Mouse (Mus musculus): ENCODE results near the gene Tcf20. TPM values are rescaled to one million over a fixed set of nuclear protein-coding genes. Genes with fewer than 3 reads are reported as not detected.

The Tcf20 gene
- polyA plus RNA-seq, 1 experiment = 48.7 TPM

DNA sequence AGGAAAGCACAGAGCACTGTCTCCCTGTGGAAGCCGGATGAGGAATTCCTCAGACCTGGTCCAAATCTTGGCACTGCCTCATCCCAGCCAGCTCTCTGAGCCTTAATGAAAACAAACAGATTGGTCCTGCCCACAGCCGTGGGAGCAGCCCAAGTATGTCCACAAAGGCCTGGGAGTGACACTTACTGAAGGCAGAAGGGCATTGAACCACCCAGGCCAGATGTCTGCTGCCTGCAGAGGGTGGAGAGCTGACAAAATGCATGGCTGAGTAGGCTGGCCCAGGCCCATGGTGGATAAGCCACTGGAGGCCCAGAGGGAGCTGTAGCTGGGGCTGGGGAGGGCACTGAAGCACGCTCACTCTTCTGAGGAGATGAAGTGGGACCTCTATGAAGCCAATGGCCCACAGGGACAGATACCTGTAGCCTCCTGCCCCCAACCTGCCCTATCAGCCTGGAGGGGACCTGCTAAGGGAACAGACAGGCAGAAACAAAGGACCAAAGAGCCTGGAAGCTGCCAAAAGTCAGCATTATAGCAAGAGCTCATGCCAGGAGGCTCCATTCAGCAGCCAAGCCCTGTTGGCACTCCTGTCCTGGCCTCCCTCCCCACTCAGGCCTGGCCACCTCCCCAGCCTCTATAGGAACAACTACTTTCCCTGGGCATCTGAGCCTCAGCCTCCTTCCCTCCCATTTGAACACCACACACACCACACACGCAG, 54.6 kb downstream of the Tcf20 start:
- 93% methylated on average over 4 of the region's 4 CpGs for WGBS
- no peak for DNase-seq

DNA sequence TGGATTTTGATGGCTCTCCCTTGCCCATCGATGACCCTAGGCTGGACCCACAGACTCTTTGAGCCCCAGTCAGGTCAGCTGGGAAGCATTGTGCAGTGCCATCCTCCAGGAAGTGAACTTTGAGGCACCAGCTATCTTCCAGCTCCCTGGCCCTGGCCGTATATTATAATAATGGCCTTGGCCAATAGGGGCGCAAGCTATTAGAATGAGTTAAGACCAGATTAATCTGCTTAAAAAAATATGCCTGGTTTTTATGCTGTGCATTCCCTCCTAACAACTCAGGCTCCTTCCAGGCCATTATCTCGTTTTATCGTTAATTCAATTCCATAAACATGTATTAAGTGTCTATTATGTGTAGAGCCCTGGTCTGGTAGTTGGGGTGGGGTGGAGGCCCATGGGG, 56.2 kb downstream of the Tcf20 start:
- WGBS = 96% methylated on average over 5 of the region's 5 CpGs
- no peak overlapping the region for H3K4me3 ChIP-seq (ENCODE audit: control insufficient read depth, insufficient read depth, low read length)
- TF ChIP-seq CTCF (IDR thresholded peaks at IDR 0.05; ENCODE audit: borderline replicate concordance, control insufficient read depth, extremely low read depth, insufficient read depth, low read length, poor library complexity) (no peak), POLR2A (IDR thresholded peaks at IDR 0.05; ENCODE audit: control insufficient read depth, extremely low read depth, insufficient read depth, low read length, poor library complexity) (no peak)
- no peaks in the 10 kb centered on the region for H3K27me3 ChIP-seq (ENCODE audit: control insufficient read depth, insufficient read depth, low read length)
- H3K27ac ChIP-seq (ENCODE audit: control insufficient read depth, insufficient read depth, low read length) = no peak overlapping the region
- H3K36me3 ChIP-seq (ENCODE audit: control insufficient read depth, insufficient read depth, low read length) = no peaks in the 10 kb centered on the region
- DNase-seq = no peak
- peaks cover 17% of the 10 kb centered on the region for H3K4me1 ChIP-seq (replicated peaks; ENCODE audit: control insufficient read depth, insufficient read depth, low read length)

More for the DNA sequence above, 54.6 kb downstream of the Tcf20 start:
- Histone ChIP-seq H3K4me3 (ENCODE audit: control insufficient read depth, insufficient read depth, low read length) (no peak overlapping the region), H3K27ac (ENCODE audit: control insufficient read depth, insufficient read depth, low read length) (no peak overlapping the region), H3K4me1 (replicated peaks; ENCODE audit: control insufficient read depth, insufficient read depth, low read length) (peaks cover 12% of the 10 kb centered on the region), H3K36me3 (ENCODE audit: control insufficient read depth, insufficient read depth, low read length) (no peaks in the 10 kb centered on the region), H3K27me3 (ENCODE audit: control insufficient read depth, insufficient read depth, low read length) (no peaks in the 10 kb centered on the region)
- TF ChIP-seq POLR2A (IDR thresholded peaks at IDR 0.05; ENCODE audit: control insufficient read depth, extremely low read depth, insufficient read depth, low read length, poor library complexity) = no peak
- TF ChIP-seq CTCF (IDR thresholded peaks at IDR 0.05; ENCODE audit: borderline replicate concordance, control insufficient read depth, extremely low read depth, insufficient read depth, low read length, poor library complexity) = no peak

DNA sequence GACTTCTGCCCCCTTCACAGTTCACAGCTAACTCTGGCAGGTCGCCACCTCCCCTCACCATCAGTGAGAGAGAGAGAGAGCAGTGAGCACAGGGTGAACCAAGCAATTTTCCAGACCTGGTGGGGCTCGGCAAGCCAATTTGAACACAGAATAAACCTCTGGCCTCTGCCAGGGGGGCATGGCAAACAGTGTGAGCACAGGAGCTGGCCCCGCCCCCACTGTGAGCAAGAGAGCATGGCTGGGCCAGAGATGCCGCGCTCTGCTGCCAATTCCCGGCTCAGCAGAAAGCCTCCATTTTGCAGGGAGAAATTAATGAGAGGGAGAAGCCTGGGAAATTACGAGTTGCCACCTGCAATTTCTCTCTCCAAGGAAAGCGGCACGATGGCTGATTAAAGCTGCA, 58.1 kb downstream of the Tcf20 start:
- no peaks in the 10 kb centered on the region for H3K27me3 ChIP-seq (ENCODE audit: control insufficient read depth, insufficient read depth, low read length)
- no peak for TF ChIP-seq CTCF (IDR thresholded peaks at IDR 0.05; ENCODE audit: borderline replicate concordance, control insufficient read depth, extremely low read depth, insufficient read depth, low read length, poor library complexity)
- no peak for TF ChIP-seq POLR2A (IDR thresholded peaks at IDR 0.05; ENCODE audit: control insufficient read depth, extremely low read depth, insufficient read depth, low read length, poor library complexity)
- peaks cover 17% of the 10 kb centered on the region for H3K4me1 ChIP-seq (replicated peaks; ENCODE audit: control insufficient read depth, insufficient read depth, low read length)
- H3K36me3 ChIP-seq (ENCODE audit: control insufficient read depth, insufficient read depth, low read length) = no peaks in the 10 kb centered on the region
- 93% methylated on average over 9 of the region's 9 CpGs for WGBS
- DNase-seq = no peak
- H3K4me3 ChIP-seq (ENCODE audit: control insufficient read depth, insufficient read depth, low read length) = no peak overlapping the region
- H3K27ac ChIP-seq (ENCODE audit: control insufficient read depth, insufficient read depth, low read length) = no peak overlapping the region

DNA sequence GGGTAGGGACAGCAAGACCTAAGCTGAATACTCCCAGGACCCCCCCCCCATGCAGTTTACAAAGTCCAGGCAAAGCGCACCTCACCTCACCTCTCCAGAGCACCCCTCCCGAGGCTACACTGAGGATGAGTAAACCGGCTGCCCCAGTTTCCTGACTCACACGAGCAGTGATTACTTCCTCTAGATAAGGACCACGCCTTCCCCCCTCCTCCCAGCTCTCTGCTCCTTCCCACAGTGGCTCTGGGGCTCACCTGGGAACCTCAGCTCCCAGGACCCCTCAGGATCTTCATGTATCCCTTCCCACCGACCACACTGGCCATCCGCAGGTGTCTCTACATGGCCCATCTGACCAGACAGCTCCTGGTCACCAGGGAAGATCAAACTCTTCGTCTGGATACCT, 58.8 kb downstream of the Tcf20 start:
- Histone ChIP-seq H3K4me3 (ENCODE audit: control insufficient read depth, insufficient read depth, low read length) (no peak overlapping the region), H3K27ac (ENCODE audit: control insufficient read depth, insufficient read depth, low read length) (no peak overlapping the region), H3K36me3 (ENCODE audit: control insufficient read depth, insufficient read depth, low read length) (no peaks in the 10 kb centered on the region), H3K4me1 (replicated peaks; ENCODE audit: control insufficient read depth, insufficient read depth, low read length) (peaks cover 17% of the 10 kb centered on the region), H3K27me3 (ENCODE audit: control insufficient read depth, insufficient read depth, low read length) (no peaks in the 10 kb centered on the region)
- TF ChIP-seq POLR2A (IDR thresholded peaks at IDR 0.05; ENCODE audit: control insufficient read depth, extremely low read depth, insufficient read depth, low read length, poor library complexity) = no peak
- no peak for TF ChIP-seq CTCF (IDR thresholded peaks at IDR 0.05; ENCODE audit: borderline replicate concordance, control insufficient read depth, extremely low read depth, insufficient read depth, low read length, poor library complexity)
- WGBS = 30% methylated on average over 8 of the region's 8 CpGs
- no peak for DNase-seq

DNA sequence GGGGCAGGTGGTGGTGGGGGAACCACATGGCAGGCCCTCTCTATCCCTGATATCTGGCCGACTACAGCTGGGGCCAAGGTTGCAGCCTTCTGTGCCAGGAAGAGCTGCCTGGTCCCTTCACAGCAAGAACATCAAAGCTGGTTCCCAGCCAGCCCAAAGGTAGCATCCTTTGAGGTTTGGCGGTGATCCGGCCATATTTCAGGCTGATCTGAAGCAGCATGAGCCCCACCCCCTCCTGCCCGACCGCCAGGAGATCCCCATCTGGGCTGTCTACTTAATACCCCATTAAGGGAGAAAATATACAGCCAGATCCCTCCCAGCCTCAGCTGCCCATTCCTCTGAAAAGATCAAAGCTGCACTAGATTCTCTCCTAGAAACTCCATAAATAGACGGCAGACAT, 59.6 kb downstream of the Tcf20 start:
- 8% methylated on average over 6 of the region's 6 CpGs for WGBS
- Histone ChIP-seq H3K27ac (ENCODE audit: control insufficient read depth, insufficient read depth, low read length) (no peak overlapping the region), H3K4me3 (ENCODE audit: control insufficient read depth, insufficient read depth, low read length) (no peak overlapping the region), H3K4me1 (replicated peaks; ENCODE audit: control insufficient read depth, insufficient read depth, low read length) (peaks cover 17% of the 10 kb centered on the region), H3K36me3 (ENCODE audit: control insufficient read depth, insufficient read depth, low read length) (no peaks in the 10 kb centered on the region), H3K27me3 (ENCODE audit: control insufficient read depth, insufficient read depth, low read length) (no peaks in the 10 kb centered on the region)
- TF ChIP-seq POLR2A (IDR thresholded peaks at IDR 0.05; ENCODE audit: control insufficient read depth, extremely low read depth, insufficient read depth, low read length, poor library complexity) = no peak
- TF ChIP-seq CTCF (IDR thresholded peaks at IDR 0.05; ENCODE audit: borderline replicate concordance, control insufficient read depth, extremely low read depth, insufficient read depth, low read length, poor library complexity) = no peak
- no peak for DNase-seq

DNA sequence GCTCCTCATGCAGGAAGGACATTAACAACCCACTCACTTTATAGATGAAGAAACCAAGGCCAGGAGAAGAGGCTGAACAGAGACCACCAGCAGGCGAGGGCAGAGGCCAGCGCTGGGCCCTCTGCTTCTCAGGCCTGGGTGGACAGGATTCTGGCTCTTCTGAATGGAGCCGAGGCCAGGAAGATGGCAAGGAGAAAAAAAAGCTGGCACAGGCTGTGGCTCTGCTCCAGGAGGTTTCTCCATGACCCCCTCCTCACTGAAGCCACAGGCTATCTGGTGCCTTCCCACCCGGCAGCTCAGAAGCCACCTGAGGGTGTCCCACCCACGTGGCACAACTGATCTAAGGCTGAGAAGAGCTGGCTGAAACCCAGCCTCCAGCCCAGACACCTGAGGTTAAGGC, 60.6 kb downstream of the Tcf20 start:
- H3K27me3 ChIP-seq (ENCODE audit: control insufficient read depth, insufficient read depth, low read length) = no peaks in the 10 kb centered on the region
- no peak overlapping the region for H3K27ac ChIP-seq (ENCODE audit: control insufficient read depth, insufficient read depth, low read length)
- no peak for DNase-seq
- no peaks in the 10 kb centered on the region for H3K36me3 ChIP-seq (ENCODE audit: control insufficient read depth, insufficient read depth, low read length)
- TF ChIP-seq POLR2A (IDR thresholded peaks at IDR 0.05; ENCODE audit: control insufficient read depth, extremely low read depth, insufficient read depth, low read length, poor library complexity) = no peak
- TF ChIP-seq CTCF (IDR thresholded peaks at IDR 0.05; ENCODE audit: borderline replicate concordance, control insufficient read depth, extremely low read depth, insufficient read depth, low read length, poor library complexity) = no peak
- WGBS = 68% methylated on average over 5 of the region's 5 CpGs
- peaks cover 23% of the 10 kb centered on the region for H3K4me1 ChIP-seq (replicated peaks; ENCODE audit: control insufficient read depth, insufficient read depth, low read length)
- no peak overlapping the region for H3K4me3 ChIP-seq (ENCODE audit: control insufficient read depth, insufficient read depth, low read length)
